Mouse (Mus musculus) adipocyte (in vitro differentiated cells): ENCODE results near the gene Hrk.
A peak's percentile ranks its signal among the peaks of the same experiment; 100 is the strongest.

Experiments
- DNase-seq: peaks from one replicate; pipeline ENCODE4 v3.0.0-alpha.2; 2016; ENCODE audit warnings: low spot score

Gene Hrk

GRCm38 (mm10) chr5:118223142-118223757 is 58.8 kb downstream of the Hrk start:
- DNase-seq = no peak

GRCm38 (mm10) chr5:118230071-118230611 is 65.7 kb downstream of the Hrk start:
- DNase-seq = no peak

- peak; percentile 70 for DNase-seq
Measured at GRCm38 (mm10) chr5:118236891-118237290, 72.4 kb downstream of the Hrk start.
